Mouse (Mus musculus) hindbrain, postnatal 0 days (tissue): Measurements from ENCODE around the gene Pdlim5. TPM values are rescaled to one million over a fixed set of nuclear protein-coding genes. Genes with fewer than 3 reads are reported as not detected.

Source experiments
- ATAC-seq: fragments of 200-750 bp; cut with Nextera tagmentation; 2 replicates; pipeline ENCODE4 v1.8.0; 2017; ENCODE audit warnings: mild to moderate bottlenecking, moderate TSS enrichment, moderate library complexity
- DNase-seq: peaks from one replicate; pipeline ENCODE4 v3.0.0-alpha.2; 2015; ENCODE audit warnings: low spot score
- H3K27ac ChIP-seq: fragments of 300-500 bp; sonication (generic); 2 replicates; pipeline ENCODE4 v1.5.1; 2014; ENCODE audit warnings: mild to moderate bottlenecking
- H3K27me3 ChIP-seq: fragments of 300-500 bp; sonication (generic); 2 replicates; pipeline ENCODE4 v1.6.1; 2014; ENCODE audit warnings: low read length, mixed read lengths; ENCODE audit not compliant: insufficient read depth
- H3K36me3 ChIP-seq: fragments of 300-500 bp; sonication (generic); 2 replicates; pipeline ENCODE4 v1.6.1; 2014; ENCODE audit warnings: low read length, mixed read lengths; ENCODE audit not compliant: insufficient read depth
- H3K4me1 ChIP-seq: fragments of 300-500 bp; sonication (generic); 2 replicates; pipeline ENCODE4 v1.6.1; 2014; ENCODE audit warnings: antibody characterized with exemption, low read length, mixed read lengths; ENCODE audit not compliant: insufficient read depth
- H3K4me2 ChIP-seq: fragments of 300-500 bp; sonication (generic); 2 replicates; pipeline ENCODE4 v1.6.1; 2014; ENCODE audit warnings: low read depth, mild to moderate bottlenecking, low read length, moderate library complexity, mixed read lengths
- H3K4me3 ChIP-seq: fragments of 300-500 bp; sonication (generic); 2 replicates; pipeline ENCODE4 v1.5.1; 2014; ENCODE audit warnings: low read length
- H3K9ac ChIP-seq: fragments of 300-500 bp; sonication (generic); replicated peaks from 2 replicates; pipeline ENCODE4 v1.6.1; 2014; ENCODE audit warnings: mild to moderate bottlenecking, low read length, moderate library complexity, mixed read lengths
- H3K9me3 ChIP-seq: fragments of 300-500 bp; sonication (generic); 2 replicates; pipeline ENCODE4 v1.6.1; 2016; ENCODE audit warnings: low read length, mixed read lengths
- CTCF ChIP-seq: IDR thresholded peaks from 2 replicates; pipeline ENCODE4 v1.5.1; 2016; ENCODE audit warnings: antibody characterized with exemption, control low read depth, low read depth
- WGBS: fragments of 180-500 bp; shearing (Covaris S2); extraction: QIAGEN DNeasy Blood & Tissue Kit; methylation state at CpG from one replicate; pipeline ENCODE4 v1.1.7; 2014; 5-methylcytosine and 5-hydroxymethylcytosine counted together
- polyA plus RNA-seq: library from polyadenylated mRNA; unstranded; fragments of >200 nt; fragmentation: Nextera tagmentation; extraction: Ambion mirVana; gene quantifications from 2 replicates; pipeline ENCODE4 v1.2.1, GENCODE M21; 2015
- total RNA-seq: library from RNA; depleted of rRNA; stranded (reverse); fragments of >200 nt; gene quantifications from 2 replicates; pipeline ENCODE4 v1.2.3, GENCODE M21; 2014

Gene Pdlim5
- total and polyA plus RNA-seq, 2 experiments from 2014 or later: 17.0 to 29.7 TPM

DNA sequence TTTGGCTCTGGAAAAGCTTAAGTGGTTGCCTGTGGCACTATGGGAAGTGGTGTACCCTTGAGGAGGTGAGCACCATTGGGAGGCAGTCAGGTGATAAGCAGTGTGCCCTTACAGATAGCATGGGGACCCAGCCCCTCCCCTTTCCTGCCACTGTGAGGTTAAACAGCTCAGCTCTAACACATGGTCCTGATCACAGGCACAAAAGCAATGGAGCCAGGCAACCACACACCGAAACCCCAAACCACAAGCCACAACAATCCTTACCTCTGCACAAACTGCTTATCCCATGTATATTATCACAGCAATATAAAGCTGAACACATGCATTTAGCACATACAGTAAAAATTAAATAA, 114.4 kb downstream of the Pdlim5 start:
- Histone ChIP-seq H3K27ac (no peak overlapping the region), H3K36me3 (no peaks in the 10 kb centered on the region), H3K4me2 (no peak overlapping the region), H3K27me3 (no peaks in the 10 kb centered on the region), H3K9me3 (no peaks in the 10 kb centered on the region), H3K9ac (no peak overlapping the region), H3K4me1 (no peaks in the 10 kb centered on the region), H3K4me3 (no peak overlapping the region)
- ATAC-seq (no peak), DNase-seq (no peak)
- TF ChIP-seq CTCF: no peak
- 84% methylated on average over 1 of the region's 1 CpGs for WGBS

DNA sequence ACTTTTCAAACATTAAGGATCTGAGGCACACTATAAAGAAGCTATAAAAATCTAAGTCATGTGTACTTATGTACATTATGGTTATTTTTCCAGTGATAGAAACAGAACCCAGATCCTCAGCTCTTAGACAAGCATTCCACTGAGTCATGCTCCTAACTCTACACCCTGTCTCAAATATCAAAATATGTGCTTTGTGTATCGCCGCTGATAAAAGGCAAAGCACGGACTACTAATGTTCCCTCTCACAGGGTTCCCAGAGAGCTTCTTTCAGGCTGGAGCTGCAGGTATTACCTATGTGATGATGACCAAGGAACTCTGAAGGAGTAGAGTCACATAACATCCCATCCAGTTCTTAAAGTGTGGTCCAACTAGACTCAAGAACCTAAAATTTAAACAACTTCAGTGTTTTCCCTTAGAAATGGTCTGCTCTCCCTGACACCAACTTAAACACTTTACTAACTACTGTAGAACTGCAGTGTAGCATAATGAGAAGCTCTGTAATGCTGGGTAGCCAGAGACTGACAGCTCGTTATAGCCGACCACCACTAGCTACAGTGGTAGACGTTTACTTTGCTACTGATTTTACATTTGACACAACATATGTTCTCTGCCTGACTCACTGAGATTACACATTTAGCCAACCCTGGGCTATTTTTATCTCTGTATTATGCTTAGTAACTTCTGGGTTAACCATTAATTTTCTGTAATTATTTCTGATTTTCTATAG, 115.0 kb downstream of the Pdlim5 start:
- Histone ChIP-seq H3K9ac (no peak overlapping the region), H3K27ac (no peak overlapping the region), H3K4me3 (no peak overlapping the region), H3K36me3 (no peaks in the 10 kb centered on the region), H3K9me3 (no peaks in the 10 kb centered on the region), H3K27me3 (no peaks in the 10 kb centered on the region), H3K4me2 (no peak overlapping the region), H3K4me1 (no peaks in the 10 kb centered on the region)
- no peak for TF ChIP-seq CTCF
- WGBS: 80% methylated on average over 6 of the region's 6 CpGs
- ATAC-seq (no peak), DNase-seq (no peak)

GRCm38 (mm10) chr3:142279011-142279410, 116.5 kb downstream of the Pdlim5 start:
- no peak overlapping the region for H3K27ac ChIP-seq
- no peaks in the 10 kb centered on the region for H3K36me3 ChIP-seq
- H3K4me1 ChIP-seq: no peaks in the 10 kb centered on the region
- no peak overlapping the region for H3K9ac ChIP-seq
- no peak for TF ChIP-seq CTCF
- no peak for DNase-seq
- no peak overlapping the region for H3K4me2 ChIP-seq
- H3K27me3 ChIP-seq: no peaks in the 10 kb centered on the region
- ATAC-seq: no peak
- H3K4me3 ChIP-seq: no peak overlapping the region
- no peaks in the 10 kb centered on the region for H3K9me3 ChIP-seq
- 95% methylated on average over 3 of the region's 3 CpGs for WGBS

- Histone ChIP-seq H3K27me3 (no peaks in the 10 kb centered on the region), H3K4me2 (no peak overlapping the region), H3K4me1 (no peaks in the 10 kb centered on the region), H3K27ac (no peak overlapping the region), H3K36me3 (no peaks in the 10 kb centered on the region), H3K9me3 (no peaks in the 10 kb centered on the region), H3K4me3 (no peak overlapping the region), H3K9ac (no peak overlapping the region)
- ATAC-seq: no peak
- TF ChIP-seq CTCF: no peak
- WGBS: 83% methylated on average over 3 of the region's 3 CpGs
- DNase-seq: no peak
Observed at GRCm38 (mm10) chr3:142276506-142276905, 119.0 kb downstream of the Pdlim5 start.

DNA sequence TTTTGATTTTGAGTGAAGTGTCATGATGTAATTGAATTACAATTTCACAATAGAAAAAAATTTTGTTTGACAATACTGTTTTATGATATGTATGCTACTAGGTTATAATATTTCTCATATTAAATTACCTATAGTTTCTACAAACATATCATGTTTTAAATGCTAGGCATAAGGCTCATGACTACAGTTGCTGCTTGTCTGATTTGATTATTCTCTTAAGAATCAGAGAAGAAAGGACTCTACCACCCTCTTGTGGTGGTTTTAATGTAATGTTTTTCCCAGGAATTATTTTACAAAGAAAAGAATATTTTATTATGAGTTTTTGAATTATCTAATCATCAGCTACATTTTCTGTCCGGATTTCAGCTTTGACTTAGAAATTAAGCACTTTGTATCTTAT, 120.5 kb downstream of the Pdlim5 start:
- H3K4me3 ChIP-seq: no peak overlapping the region
- no peaks in the 10 kb centered on the region for H3K4me1 ChIP-seq
- DNase-seq (peak; percentile 81), ATAC-seq (no peak)
- peak; percentile 71 for TF ChIP-seq CTCF
- no peak overlapping the region for H3K27ac ChIP-seq
- no peaks in the 10 kb centered on the region for H3K36me3 ChIP-seq
- H3K27me3 ChIP-seq: no peaks in the 10 kb centered on the region
- H3K9me3 ChIP-seq: no peaks in the 10 kb centered on the region
- no peak overlapping the region for H3K9ac ChIP-seq
- WGBS: 6% methylated on average over 1 of the region's 1 CpGs
- H3K4me2 ChIP-seq: no peak overlapping the region

DNA sequence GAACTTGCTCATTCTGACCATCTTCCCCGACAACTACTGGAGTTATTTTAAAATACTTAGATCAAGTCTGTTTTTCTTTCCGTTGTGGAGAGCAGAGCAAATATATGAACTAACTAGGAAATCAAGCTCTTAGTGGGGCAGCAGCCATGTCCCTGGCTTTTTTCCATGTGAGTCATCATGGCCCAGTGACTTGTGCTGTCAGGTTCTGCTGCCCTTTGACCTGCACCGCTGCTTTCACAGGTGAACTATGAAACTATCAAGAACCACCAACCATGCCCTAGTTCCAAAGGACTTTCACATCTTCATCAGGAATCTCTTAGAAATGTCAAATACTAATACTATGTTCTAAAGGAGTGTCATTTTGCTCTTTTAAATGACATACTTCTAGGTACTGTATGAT, 121.0 kb downstream of the Pdlim5 start:
- Histone ChIP-seq H3K9me3 (no peaks in the 10 kb centered on the region), H3K9ac (no peak overlapping the region), H3K36me3 (no peaks in the 10 kb centered on the region), H3K4me1 (no peaks in the 10 kb centered on the region), H3K27me3 (no peaks in the 10 kb centered on the region), H3K4me2 (no peak overlapping the region), H3K4me3 (no peak overlapping the region), H3K27ac (no peak overlapping the region)
- DNase-seq: no peak
- ATAC-seq: no peak
- TF ChIP-seq CTCF: no peak
- WGBS: 97% methylated on average over 3 of the region's 3 CpGs

DNA sequence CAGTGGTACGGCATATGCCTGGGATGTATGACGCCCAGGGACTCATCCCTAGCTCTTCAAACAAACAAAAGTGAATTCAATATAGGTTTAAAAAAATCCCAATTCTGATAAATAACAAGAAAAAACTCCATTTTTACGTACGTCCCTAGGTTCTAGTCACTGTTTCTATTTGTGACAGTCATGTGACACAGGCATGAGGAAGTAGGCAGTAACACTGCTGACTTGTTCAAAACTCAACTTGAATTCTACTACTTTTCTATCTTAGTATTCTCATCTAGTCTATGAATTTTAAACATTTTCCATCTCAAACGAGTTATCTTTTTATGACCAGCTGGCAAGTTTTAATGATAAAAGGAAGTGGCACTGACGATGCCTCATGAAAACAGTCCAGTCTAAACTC, 122.2 kb downstream of the Pdlim5 start:
- Histone ChIP-seq H3K36me3 (no peaks in the 10 kb centered on the region), H3K4me1 (no peaks in the 10 kb centered on the region), H3K27me3 (no peaks in the 10 kb centered on the region), H3K27ac (no peak overlapping the region), H3K4me3 (no peak overlapping the region), H3K9ac (no peak overlapping the region), H3K9me3 (no peaks in the 10 kb centered on the region), H3K4me2 (no peak overlapping the region)
- 89% methylated on average over 6 of the region's 6 CpGs for WGBS
- DNase-seq: no peak
- TF ChIP-seq CTCF: no peak
- no peak for ATAC-seq
